Mouse (Mus musculus): ENCODE measurements at regions not wholly inside any gene's neighbourhood (a gene's known extent, or its start where the extent isn't known, plus 50 kb on each side); places are given as distances from the start of the nearest gene placed in this dataset.

DNA sequence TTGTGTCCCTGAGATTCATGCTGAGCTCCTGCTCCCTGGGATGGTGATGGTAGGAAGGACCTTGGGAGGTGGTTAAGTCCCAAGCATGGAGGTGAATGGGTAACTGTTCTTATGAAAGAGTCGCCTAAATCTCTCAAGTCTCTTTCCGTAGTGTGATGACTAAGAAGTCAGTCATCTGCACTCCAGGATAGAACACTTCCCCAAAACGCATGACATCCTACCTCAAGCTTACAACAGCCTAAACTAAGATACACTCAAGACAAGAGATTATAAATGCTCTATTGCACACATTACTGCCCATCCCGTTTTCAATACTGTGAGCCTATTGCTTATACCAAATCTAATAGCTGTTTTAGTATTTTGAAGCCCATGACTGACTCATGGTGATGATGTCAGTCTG is 162.3 kb upstream of the Slc7a11 start:
- ATAC-seq, result no peak
- WGBS, result 87% methylated on average over 4 of the region's 4 CpGs
- no peaks in the 10 kb centered on the region for H3K9me3 ChIP-seq (ENCODE audit: low read length)
- H3K4me1 ChIP-seq (ENCODE audit: insufficient read depth, low read length), result peaks cover 4% of the 10 kb centered on the region
- no peak overlapping the region for H3K4me2 ChIP-seq (ENCODE audit: low read depth, low read length)
- H3K27me3 ChIP-seq (ENCODE audit: insufficient read depth, low read length), result no peaks in the 10 kb centered on the region
- H3K27ac ChIP-seq, result no peak overlapping the region
- no peak overlapping the region for H3K9ac ChIP-seq (replicated peaks; ENCODE audit: low read length)
- DNase-seq (ENCODE audit: low spot score), result no peak
- H3K36me3 ChIP-seq (ENCODE audit: insufficient read depth, low read length), result no peaks in the 10 kb centered on the region
- H3K4me3 ChIP-seq (ENCODE audit: low read length), result no peak overlapping the region
- no peak for TF ChIP-seq CTCF (IDR thresholded peaks at IDR 0.05; ENCODE audit: low read depth)

DNA sequence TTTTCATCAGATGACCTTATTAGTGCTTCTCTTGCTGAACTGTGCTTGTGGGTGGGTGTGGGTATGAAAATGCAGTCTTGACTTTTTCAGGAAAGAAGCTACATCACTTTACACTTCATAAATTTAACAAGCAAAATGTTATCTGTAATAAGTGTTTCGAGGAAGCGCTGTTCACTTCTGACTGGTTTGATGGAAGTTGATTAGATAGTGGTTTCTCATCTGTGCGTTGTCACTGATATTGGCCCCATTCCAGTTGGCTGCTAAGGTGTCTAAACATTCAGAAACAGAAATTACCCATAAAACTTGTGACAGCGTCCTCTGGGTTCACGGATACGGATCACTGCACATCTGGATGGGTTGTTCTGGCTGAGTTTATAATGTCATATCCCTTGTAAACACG is 159.8 kb upstream of the Slc7a11 start:
- Histone ChIP-seq H3K9me3 (ENCODE audit: low read length) (no peaks in the 10 kb centered on the region), H3K4me3 (ENCODE audit: low read length) (no peak overlapping the region), H3K9ac (replicated peaks; ENCODE audit: low read length) (no peak overlapping the region), H3K36me3 (ENCODE audit: insufficient read depth, low read length) (no peaks in the 10 kb centered on the region), H3K4me2 (ENCODE audit: low read depth, low read length) (no peak overlapping the region), H3K27ac (no peak overlapping the region), H3K27me3 (ENCODE audit: insufficient read depth, low read length) (no peaks in the 10 kb centered on the region), H3K4me1 (ENCODE audit: insufficient read depth, low read length) (peaks cover 4% of the 10 kb centered on the region; the same call in 1 of the 2 replicates)
- no peak for TF ChIP-seq CTCF (IDR thresholded peaks at IDR 0.05; ENCODE audit: low read depth)
- WGBS, result 71% methylated on average over 7 of the region's 7 CpGs
- ATAC-seq (no peak), DNase-seq (ENCODE audit: low spot score) (no peak)

GRCm38 (mm10) chr3:50595732-50596131 is 152.3 kb upstream of the Slc7a11 start:
- Histone ChIP-seq H3K27ac (no peak overlapping the region), H3K9ac (replicated peaks; ENCODE audit: low read length) (no peak overlapping the region), H3K36me3 (ENCODE audit: insufficient read depth, low read length) (no peaks in the 10 kb centered on the region), H3K4me3 (ENCODE audit: low read length) (no peak overlapping the region), H3K9me3 (ENCODE audit: low read length) (no peaks in the 10 kb centered on the region), H3K27me3 (ENCODE audit: insufficient read depth, low read length) (no peaks in the 10 kb centered on the region), H3K4me1 (ENCODE audit: insufficient read depth, low read length) (no peaks in the 10 kb centered on the region), H3K4me2 (ENCODE audit: low read depth, low read length) (no peak overlapping the region)
- DNase-seq (ENCODE audit: low spot score) (no peak), ATAC-seq (no peak)
- WGBS, result 97% methylated on average over 1 of the region's 1 CpGs
- TF ChIP-seq CTCF (IDR thresholded peaks at IDR 0.05; ENCODE audit: low read depth), result no peak

DNA sequence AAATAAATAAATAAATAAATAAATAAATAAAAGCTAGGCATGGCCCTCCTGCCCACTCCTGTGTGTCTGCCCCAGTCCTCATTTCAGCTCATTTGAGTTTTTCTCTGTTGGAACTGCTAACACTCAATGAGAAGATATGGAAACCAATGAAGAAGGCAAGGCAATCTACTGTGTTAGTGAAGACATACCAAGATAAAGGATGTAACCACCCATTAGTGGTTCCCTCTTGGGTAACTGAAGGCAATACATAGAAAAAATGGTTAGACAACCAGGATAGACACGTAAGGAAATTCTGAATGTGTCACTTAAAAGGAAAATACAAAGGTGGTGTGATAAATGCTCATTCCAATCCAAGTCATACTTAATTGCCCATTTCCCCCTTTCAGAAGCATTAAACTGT is 140.9 kb upstream of the Slc7a11 start:
- Histone ChIP-seq H3K27me3 (ENCODE audit: insufficient read depth, low read length) (no peaks in the 10 kb centered on the region), H3K9ac (replicated peaks; ENCODE audit: low read length) (no peak overlapping the region), H3K4me1 (ENCODE audit: insufficient read depth, low read length) (no peaks in the 10 kb centered on the region), H3K4me2 (ENCODE audit: low read depth, low read length) (no peak overlapping the region), H3K4me3 (ENCODE audit: low read length) (no peak overlapping the region), H3K27ac (no peak overlapping the region), H3K36me3 (ENCODE audit: insufficient read depth, low read length) (no peaks in the 10 kb centered on the region), H3K9me3 (ENCODE audit: low read length) (no peaks in the 10 kb centered on the region)
- 94% methylated on average over 1 of the region's 1 CpGs for WGBS
- ATAC-seq, result no peak
- no peak for TF ChIP-seq CTCF (IDR thresholded peaks at IDR 0.05; ENCODE audit: low read depth)
- DNase-seq (ENCODE audit: low spot score), result no peak

DNA sequence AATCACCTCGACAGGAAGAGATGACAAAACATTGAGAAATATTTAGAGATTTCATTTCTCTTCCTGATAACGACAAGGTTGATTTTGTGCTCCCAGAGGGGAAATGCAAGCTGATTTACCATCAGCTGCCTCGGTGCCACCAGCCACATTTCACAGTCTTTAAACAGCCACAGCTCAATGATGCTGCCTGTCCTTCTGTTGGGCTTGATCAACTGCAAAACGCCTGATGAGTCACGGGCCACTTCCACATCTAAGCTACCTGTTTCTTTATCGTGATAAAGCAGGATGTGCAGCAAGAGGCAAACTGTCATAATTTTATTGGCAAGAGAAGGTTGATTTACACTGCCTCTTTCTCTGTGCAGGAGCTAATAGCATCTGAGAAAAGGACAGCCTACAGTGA is 140.1 kb upstream of the Slc7a11 start:
- WGBS, result 62% methylated on average over 6 of the region's 6 CpGs
- DNase-seq (ENCODE audit: low spot score), result no peak
- ATAC-seq, result no peak
- Histone ChIP-seq H3K27me3 (ENCODE audit: insufficient read depth, low read length) (no peaks in the 10 kb centered on the region), H3K4me3 (ENCODE audit: low read length) (no peak overlapping the region), H3K4me1 (ENCODE audit: insufficient read depth, low read length) (no peaks in the 10 kb centered on the region), H3K4me2 (ENCODE audit: low read depth, low read length) (no peak overlapping the region), H3K9me3 (ENCODE audit: low read length) (no peaks in the 10 kb centered on the region), H3K36me3 (ENCODE audit: insufficient read depth, low read length) (no peaks in the 10 kb centered on the region), H3K27ac (no peak overlapping the region), H3K9ac (replicated peaks; ENCODE audit: low read length) (no peak overlapping the region)
- TF ChIP-seq CTCF (IDR thresholded peaks at IDR 0.05; ENCODE audit: low read depth), result no peak

DNA sequence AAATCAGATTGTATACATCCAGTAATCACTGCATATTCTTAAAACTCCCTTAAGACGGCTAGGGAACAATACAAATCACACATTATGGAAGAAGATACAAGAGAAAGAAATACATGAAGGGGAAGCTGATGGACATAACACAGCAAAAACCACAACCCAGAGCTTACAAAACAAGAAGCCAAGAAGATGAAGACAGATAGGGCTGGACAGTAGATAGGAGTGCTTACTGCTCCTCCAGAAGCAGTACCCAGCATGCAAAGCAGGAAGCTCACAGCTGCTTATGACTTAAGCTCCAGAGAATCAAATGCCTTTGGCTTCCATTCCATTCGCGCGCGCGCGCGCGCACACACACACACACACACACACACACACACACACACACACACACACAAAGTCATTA is 131.0 kb upstream of the Slc7a11 start:
- Histone ChIP-seq H3K9ac (replicated peaks; ENCODE audit: low read length) (no peak overlapping the region), H3K36me3 (ENCODE audit: insufficient read depth, low read length) (no peaks in the 10 kb centered on the region), H3K9me3 (ENCODE audit: low read length) (no peaks in the 10 kb centered on the region), H3K27me3 (ENCODE audit: insufficient read depth, low read length) (no peaks in the 10 kb centered on the region), H3K4me1 (ENCODE audit: insufficient read depth, low read length) (no peaks in the 10 kb centered on the region), H3K27ac (no peak overlapping the region), H3K4me3 (ENCODE audit: low read length) (no peak overlapping the region), H3K4me2 (ENCODE audit: low read depth, low read length) (no peak overlapping the region)
- DNase-seq (ENCODE audit: low spot score), result no peak
- no peak for ATAC-seq
- WGBS, result 98% methylated on average over 9 of the region's 9 CpGs
- TF ChIP-seq CTCF (IDR thresholded peaks at IDR 0.05; ENCODE audit: low read depth), result no peak

- Histone ChIP-seq H3K36me3 (ENCODE audit: insufficient read depth, low read length) (no peaks in the 10 kb centered on the region), H3K9me3 (ENCODE audit: low read length) (no peaks in the 10 kb centered on the region), H3K4me3 (ENCODE audit: low read length) (no peak overlapping the region), H3K27ac (no peak overlapping the region), H3K4me1 (ENCODE audit: insufficient read depth, low read length) (no peaks in the 10 kb centered on the region), H3K9ac (replicated peaks; ENCODE audit: low read length) (no peak overlapping the region), H3K27me3 (ENCODE audit: insufficient read depth, low read length) (no peaks in the 10 kb centered on the region), H3K4me2 (ENCODE audit: low read depth, low read length) (no peak overlapping the region)
- no peak for TF ChIP-seq CTCF (IDR thresholded peaks at IDR 0.05; ENCODE audit: low read depth)
- no peak for DNase-seq (ENCODE audit: low spot score)
- ATAC-seq, result no peak
Measured at GRCm38 (mm10) chr3:50570027-50570426, 126.6 kb upstream of the Slc7a11 start.
